Mouse (Mus musculus): ENCODE data around the gene Acaca.

- TF ChIP-seq GATA1 (IDR thresholded peaks at IDR 0.05; ENCODE audit: borderline replicate concordance, low read length) = no peak
- no peak for TF ChIP-seq FLI1 (IDR thresholded peaks at IDR 0.05; ENCODE audit: low read length)
Measured at GRCm38 (mm10) chr11:84107137-84107536, 22.3 kb upstream of the Acaca start.
